Mouse (Mus musculus) MEL (cell line): Measurements from ENCODE around the gene Kcnt2.

Experiments
- CHD2 ChIP-seq: IDR thresholded peaks from 2 replicates; pipeline ENCODE4 v1.6.1; 2011; ENCODE audit warnings: low read length, improper control_type of control experiment
- CTCF ChIP-seq, 3 experiments: IDR thresholded peaks in 2 of 3; conservative IDR thresholded peaks in 1 of 3; 2 replicates each; pipeline ENCODE4 v1.5.1; 2011 to 2012; ENCODE audit warnings: low read length in 3 of 3, low read depth in 2 of 3, mild to moderate bottlenecking in 2 of 3, improper control_type of control experiment in 1 of 3, inconsistent platforms in 1 of 3, mixed read lengths in 1 of 3, moderate library complexity in 1 of 3; ENCODE audit not compliant: control insufficient read depth in 1 of 3, insufficient read depth in 1 of 3, poor library complexity in 1 of 3, severe bottlenecking in 1 of 3
- MAFK ChIP-seq: IDR thresholded peaks from 2 replicates; pipeline ENCODE4 v1.6.1; 2011; ENCODE audit warnings: low read depth, mild to moderate bottlenecking, low read length, improper control_type of control experiment, borderline replicate concordance
- POLR2A ChIP-seq, 2 experiments: IDR thresholded peaks; 2 replicates each; pipeline ENCODE4 v1.6.1; 2011 to 2012; ENCODE audit warnings: low read length in 2 of 2, mild to moderate bottlenecking in 2 of 2, control low read depth in 1 of 2, improper control_type of control experiment in 1 of 2, low read depth in 1 of 2, moderate library complexity in 1 of 2; ENCODE audit not compliant: control insufficient read depth in 1 of 2, insufficient read depth in 1 of 2, poor library complexity in 1 of 2
- UBTF ChIP-seq: IDR thresholded peaks from 2 replicates; pipeline ENCODE4 v1.6.1; 2012; ENCODE audit warnings: low read depth, mild to moderate bottlenecking, inconsistent platforms, low read length, improper control_type of control experiment, moderate library complexity, borderline replicate concordance; ENCODE audit not compliant: insufficient read depth
- USF1 ChIP-seq: IDR thresholded peaks from 2 replicates; pipeline ENCODE4 v1.6.1; 2014; ENCODE audit warnings: low read depth, mild to moderate bottlenecking, inconsistent platforms, low read length, improper control_type of control experiment, moderate library complexity
- USF2 ChIP-seq, 2 experiments: IDR thresholded peaks; 2 replicates each; pipeline ENCODE4 v1.6.1; 2011 to 2012; ENCODE audit warnings: improper control_type of control experiment in 2 of 2, low read length in 2 of 2, borderline replicate concordance in 1 of 2, inconsistent platforms in 1 of 2, low read depth in 1 of 2, mild to moderate bottlenecking in 1 of 2; ENCODE audit not compliant: insufficient read depth in 1 of 2

- TF ChIP-seq CHD2 (no peak), USF1 (no peak), CTCF (IDR thresholded peaks at IDR 0.05 in 2 of 3, conservative IDR thresholded peaks at IDR 0.05 in 1 of 3; ENCODE audit: control insufficient read depth in 1 of 3, insufficient read depth in 1 of 3, low read depth in 2 of 3, low read length in 3 of 3, poor library complexity in 1 of 3, severe bottlenecking in 1 of 3) (no peak), POLR2A (IDR thresholded peaks at IDR 0.05; ENCODE audit: control insufficient read depth in 1 of 2, insufficient read depth in 1 of 2, low read depth in 1 of 2, low read length in 2 of 2, poor library complexity in 1 of 2) (no peak), UBTF (no peak), MAFK (no peak), USF2 (IDR thresholded peaks at IDR 0.05; ENCODE audit: borderline replicate concordance in 1 of 2, insufficient read depth in 1 of 2, low read depth in 1 of 2, low read length in 2 of 2) (no peak)
Observed at GRCm38 (mm10) chr1:140422954-140423353, 177.0 kb downstream of the Kcnt2 start.
